Mouse (Mus musculus) stomach, postnatal 0 days (tissue): ENCODE results near the gene Gm3233. TPM values are rescaled to one million over a fixed set of nuclear protein-coding genes. Genes with fewer than 3 reads are reported as not detected.
A peak's percentile ranks its signal among the peaks of the same experiment; 100 is the strongest.
"Not testable (repeated sequence)": the region's sequence is repeated elsewhere in the genome, so short reads cannot be mapped to it uniquely, and the experiment has no call there.

Experiments used
- ATAC-seq: fragments of 200-750 bp; cut with Nextera tagmentation; 2 replicates; pipeline ENCODE4 v1.8.0; 2017; ENCODE audit not compliant: low FRiP score, low TSS enrichment
- DNase-seq: peaks from one replicate; pipeline ENCODE4 v3.0.0-alpha.2; 2016; ENCODE audit warnings: low spot score
- H3K27ac ChIP-seq: fragments of 300-500 bp; sonication (generic); replicated peaks from 2 replicates; pipeline ENCODE4 v1.5.1; 2014; ENCODE audit warnings: mild to moderate bottlenecking, control low read depth
- H3K27me3 ChIP-seq: fragments of 300-500 bp; sonication (generic); 2 replicates; pipeline ENCODE4 v1.6.1; 2014; ENCODE audit warnings: low read length; ENCODE audit not compliant: control insufficient read depth, insufficient read depth
- H3K36me3 ChIP-seq: fragments of 300-500 bp; sonication (generic); 2 replicates; pipeline ENCODE4 v1.6.1; 2014; ENCODE audit warnings: low read length, mixed read lengths; ENCODE audit not compliant: control insufficient read depth, insufficient read depth
- H3K4me1 ChIP-seq: fragments of 300-500 bp; sonication (generic); replicated peaks from 2 replicates; pipeline ENCODE4 v1.6.1; 2014; ENCODE audit warnings: antibody characterized with exemption; ENCODE audit not compliant: control insufficient read depth, insufficient read depth
- H3K4me2 ChIP-seq: fragments of 300-500 bp; sonication (generic); replicated peaks from 2 replicates; pipeline ENCODE4 v1.6.1; 2014; ENCODE audit warnings: low read depth, mild to moderate bottlenecking, control low read depth, moderate library complexity
- H3K4me3 ChIP-seq: fragments of 300-500 bp; sonication (generic); 2 replicates; pipeline ENCODE4 v1.5.1; 2014; ENCODE audit warnings: low read depth, low read length, control low read depth
- H3K9ac ChIP-seq: fragments of 300-500 bp; sonication (generic); 2 replicates; pipeline ENCODE4 v1.6.1; 2014; ENCODE audit warnings: mild to moderate bottlenecking, low read length, control low read depth, mixed read lengths
- H3K9me3 ChIP-seq: fragments of 300-500 bp; sonication (generic); 2 replicates; pipeline ENCODE4 v1.6.1; 2016; ENCODE audit warnings: low read length; ENCODE audit not compliant: control insufficient read depth
- CTCF ChIP-seq: IDR thresholded peaks from 2 replicates; pipeline ENCODE4 v1.5.1; 2016; ENCODE audit warnings: antibody characterized with exemption, low read depth, mild to moderate bottlenecking, moderate library complexity
- EP300 ChIP-seq: optimal IDR thresholded peaks from 2 replicates; pipeline ENCODE3; 2016; ENCODE audit warnings: antibody characterized with exemption
- WGBS: fragments of 180-500 bp; shearing (Covaris S2); extraction: QIAGEN DNeasy Blood & Tissue Kit; methylation state at CpG from one replicate; pipeline ENCODE4 v1.1.7; 2014; 5-methylcytosine and 5-hydroxymethylcytosine counted together
- polyA plus RNA-seq: library from polyadenylated mRNA; unstranded; fragments of >200 nt; fragmentation: Nextera tagmentation; extraction: Ambion mirVana; gene quantifications from 2 replicates; pipeline ENCODE4 v1.2.1, GENCODE M21; 2015

Gene Gm3233
- polyA plus RNA-seq, result not detected in 2 replicates

DNA sequence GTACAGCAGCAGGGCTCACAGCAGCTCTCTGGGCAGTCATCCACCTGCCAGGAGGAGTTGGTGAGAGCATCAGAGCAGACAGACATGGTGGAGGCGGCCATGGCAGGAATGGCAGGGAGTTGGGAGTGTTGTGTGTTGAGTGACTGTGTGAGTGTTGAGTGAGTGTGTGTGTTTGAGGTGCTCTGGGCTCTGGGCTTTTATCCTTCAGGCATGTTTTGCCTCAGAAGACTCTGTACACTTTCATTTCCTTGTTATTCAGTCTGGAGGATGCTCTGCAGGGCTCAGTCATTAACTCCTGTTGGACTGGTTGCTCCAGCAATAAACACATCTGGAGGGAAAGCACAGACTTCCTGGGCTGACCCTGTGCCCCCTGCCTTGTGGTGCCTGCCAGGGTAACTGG, at the start of gene Gm3233:
Gene Gm3233, minus strand, starts transcription at position 101 of the 400 bp plus-strand sequence.
- not testable (repeated sequence) for H3K4me2 ChIP-seq, H3K9ac ChIP-seq, H3K36me3 ChIP-seq, H3K27me3 ChIP-seq, H3K9me3 ChIP-seq, H3K4me1 ChIP-seq, H3K4me3 ChIP-seq, DNase-seq, ATAC-seq, H3K27ac ChIP-seq
- no CpG with 5 or more reads among the region's 1 CpGs for WGBS

DNA sequence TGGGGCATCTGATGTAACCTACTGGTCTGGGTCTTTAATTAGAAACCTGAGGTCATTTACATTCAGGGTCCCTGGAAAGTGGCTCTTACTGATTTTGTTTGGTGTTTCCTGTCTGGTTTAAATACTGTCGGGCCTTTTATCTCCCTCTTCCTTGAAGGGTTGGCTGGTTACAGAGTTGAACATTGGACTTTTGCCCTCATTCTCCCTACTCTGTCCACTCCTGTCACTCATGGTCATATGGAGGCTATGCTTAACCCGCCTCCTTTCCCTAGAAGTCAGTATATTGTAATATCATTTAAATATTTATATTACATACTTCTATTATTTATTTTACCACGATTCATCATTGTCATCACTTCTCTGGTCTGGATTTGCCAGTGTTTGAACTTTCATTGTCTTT, 44.6 kb upstream of the Gm3233 start:
- H3K36me3 ChIP-seq, result no peaks in the 10 kb centered on the region
- H3K27ac ChIP-seq, result no peak overlapping the region
- H3K4me1 ChIP-seq, result no peaks in the 10 kb centered on the region
- H3K27me3 ChIP-seq, result no peaks in the 10 kb centered on the region
- H3K9me3 ChIP-seq, result no peaks in the 10 kb centered on the region
- no peak for TF ChIP-seq CTCF
- TF ChIP-seq EP300, result no peak
- H3K4me3 ChIP-seq, result no peak overlapping the region
- ATAC-seq, result peak; percentile 73
- no peak overlapping the region for H3K9ac ChIP-seq
- DNase-seq, result no peak
- no peak overlapping the region for H3K4me2 ChIP-seq
- 19% methylated on average over 3 of the region's 3 CpGs for WGBS

DNA sequence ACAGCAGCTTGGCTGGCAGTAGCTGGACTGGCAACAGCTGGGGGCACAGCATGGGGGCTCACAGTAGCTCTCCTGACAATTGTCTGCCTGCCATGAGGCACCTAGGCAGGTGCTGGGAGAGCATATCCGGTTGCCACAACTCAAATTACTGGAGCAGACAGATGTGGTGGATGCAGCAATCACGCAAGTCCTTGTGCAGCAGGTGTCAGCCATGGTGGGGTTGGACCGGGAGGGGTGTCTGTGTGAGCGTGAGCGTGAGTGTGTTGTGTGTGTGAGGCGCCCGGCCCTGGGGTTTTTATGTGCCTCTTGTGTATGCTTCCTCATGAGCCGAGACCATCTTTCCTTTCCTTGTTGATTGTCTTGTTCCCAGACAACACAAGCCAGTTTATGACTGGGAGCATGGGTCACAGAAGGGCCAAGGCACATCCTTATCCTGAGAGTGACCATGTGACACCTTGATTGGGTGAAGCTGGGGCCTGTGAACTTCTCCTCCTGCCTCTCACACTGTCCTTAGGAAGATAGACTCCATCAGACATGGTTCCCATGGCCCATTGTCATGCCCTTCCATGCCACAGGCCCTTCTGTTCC, 39.5 kb upstream of the Gm3233 start, which contains the start of gene Gm19668:
Gene Gm19668, minus strand, starts transcription at position 213 of the 588 bp plus-strand sequence.
- H3K36me3 ChIP-seq, result no peaks in the 10 kb centered on the region
- no peak within 1 kb of the TSS for H3K4me2 ChIP-seq
- 69% methylated on average over 8 of the region's 8 CpGs for WGBS
- no peaks in the 10 kb centered on the region for H3K27me3 ChIP-seq
- no peak within 1 kb of the TSS for H3K9ac ChIP-seq
- no peaks in the 10 kb centered on the region for H3K4me1 ChIP-seq
- ATAC-seq (no peak), DNase-seq (no peak)
- TF ChIP-seq CTCF (no peak), EP300 (no peak)
- no peaks in the 10 kb centered on the region for H3K9me3 ChIP-seq
- no peak within 1 kb of the TSS for H3K4me3 ChIP-seq
- no peak within 1 kb of the TSS for H3K27ac ChIP-seq

DNA sequence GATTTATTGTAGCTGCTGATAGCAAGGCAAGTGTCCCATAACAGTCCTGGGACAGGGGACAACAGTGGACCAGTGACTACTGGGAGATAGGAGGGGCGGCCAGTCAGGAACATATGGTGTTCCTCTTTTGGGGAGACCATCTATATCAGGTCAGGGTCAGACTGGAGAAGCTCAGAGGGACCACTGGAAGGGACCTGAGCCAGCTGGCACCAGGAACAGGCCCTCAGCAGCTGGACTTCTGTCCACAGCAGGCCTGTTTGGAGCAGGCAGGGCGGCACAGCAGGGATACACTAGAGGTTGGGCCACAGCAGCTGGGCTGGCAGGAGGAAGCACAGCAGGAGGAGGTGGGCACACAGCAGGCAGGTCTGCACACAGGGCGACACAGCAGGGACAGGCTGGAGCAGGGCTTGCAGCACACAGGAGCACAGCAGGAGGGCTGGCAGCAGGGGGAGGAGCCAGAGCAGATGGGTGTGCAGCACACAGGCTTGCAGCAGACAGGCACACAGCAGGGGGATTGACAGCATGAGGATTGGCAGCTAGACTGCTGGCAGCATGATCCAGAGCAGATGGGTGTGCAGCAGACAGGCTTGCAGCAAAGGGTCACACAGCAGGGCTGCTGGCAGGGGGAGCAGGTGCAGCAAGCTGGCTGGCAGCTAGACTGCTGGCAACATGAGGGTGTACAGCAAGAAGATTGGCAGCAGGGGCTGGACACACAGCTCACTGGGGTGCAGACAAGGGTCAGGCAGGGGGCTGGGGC, 38.9 kb upstream of the Gm3233 start:
- ATAC-seq, H3K4me3 ChIP-seq, H3K4me1 ChIP-seq, H3K27me3 ChIP-seq, H3K9ac ChIP-seq, DNase-seq, H3K9me3 ChIP-seq, H3K4me2 ChIP-seq, H3K27ac ChIP-seq, H3K36me3 ChIP-seq: not testable (repeated sequence)
- WGBS, result 60% methylated on average over 2 of the region's 3 CpGs

DNA sequence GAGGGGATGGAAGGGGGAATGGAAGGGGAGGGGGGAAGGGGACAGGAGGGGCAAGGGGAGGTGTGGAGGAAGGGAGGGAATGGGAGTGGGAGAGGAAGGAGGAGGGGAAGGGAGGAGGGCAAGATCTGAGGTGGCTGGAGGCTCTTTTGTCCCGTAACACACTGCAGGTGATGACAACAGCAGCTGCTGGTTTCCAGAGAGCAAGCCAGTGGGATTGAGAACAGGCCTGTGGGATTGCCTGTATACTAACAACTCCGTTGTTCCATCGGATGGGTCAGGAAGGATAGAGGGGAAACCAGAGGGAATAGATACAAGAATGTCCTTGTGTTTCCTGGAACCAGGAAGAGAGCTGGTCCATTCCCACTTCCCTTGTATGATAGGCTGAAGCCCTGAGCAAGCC, 38.2 kb upstream of the Gm3233 start:
- Histone ChIP-seq H3K36me3 (no peaks in the 10 kb centered on the region), H3K4me2 (no peak overlapping the region), H3K4me1 (no peaks in the 10 kb centered on the region), H3K9ac (no peak overlapping the region), H3K4me3 (no peak overlapping the region), H3K27ac (no peak overlapping the region), H3K27me3 (no peaks in the 10 kb centered on the region), H3K9me3 (no peaks in the 10 kb centered on the region)
- no peak for TF ChIP-seq EP300
- TF ChIP-seq CTCF, result no peak
- WGBS, result 25% methylated on average over 3 of the region's 3 CpGs
- DNase-seq (no peak), ATAC-seq (no peak)

DNA sequence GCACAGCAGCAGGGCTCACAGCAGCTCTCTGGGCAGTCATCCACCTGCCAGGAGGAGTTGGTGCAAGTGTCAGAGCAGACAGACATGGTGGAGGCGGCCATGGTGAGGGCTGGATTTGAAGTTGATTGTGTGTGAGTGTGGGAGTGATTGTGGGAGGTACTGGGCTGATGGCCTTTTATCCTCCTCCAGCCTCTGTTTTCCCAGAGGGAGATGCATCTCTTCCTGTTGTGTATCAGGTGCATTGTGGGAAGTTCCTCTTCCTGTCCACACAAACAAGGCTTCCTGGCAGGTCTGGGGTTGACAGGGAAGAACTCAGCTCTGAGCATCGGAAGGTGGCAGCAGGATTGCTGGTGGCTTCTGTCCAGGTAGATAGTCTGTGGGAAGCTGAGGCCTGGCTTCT, 35.5 kb upstream of the Gm3233 start, which contains the start of gene Gm9639:
Gene Gm9639, minus strand, starts transcription at position 101 of the 400 bp plus-strand sequence.
- no peak for ATAC-seq
- H3K27ac ChIP-seq, result no peak within 1 kb of the TSS
- WGBS, result 49% methylated on average over 2 of the region's 2 CpGs
- no peaks in the 10 kb centered on the region for H3K4me1 ChIP-seq
- H3K4me2 ChIP-seq, result no peak within 1 kb of the TSS
- TF ChIP-seq EP300, result no peak
- TF ChIP-seq CTCF, result no peak
- DNase-seq, result no peak
- H3K36me3 ChIP-seq, result no peaks in the 10 kb centered on the region
- H3K27me3 ChIP-seq, result no peaks in the 10 kb centered on the region
- H3K9me3 ChIP-seq, result no peaks in the 10 kb centered on the region
- H3K9ac ChIP-seq, result no peak within 1 kb of the TSS
- no peak within 1 kb of the TSS for H3K4me3 ChIP-seq
